Mouse (Mus musculus): ENCODE measurements around the gene Nudt13.
"Not testable (repeated sequence)": the region's sequence is repeated elsewhere in the genome, so short reads cannot be mapped to it uniquely, and the experiment has no call there.

Nudt13 gene

GRCm38 (mm10) chr14:20294117-20294892 lies at the start of gene Nudt13:
Gene Nudt13 (plus strand): TSS chr14:20294697.
- DNase-seq (ENCODE audit: low spot score in 2 of 2) = peak; percentile 73 to 76

- no peak for DNase-seq (ENCODE audit: low spot score in 2 of 2)
Measured at GRCm38 (mm10) chr14:20245318-20245717, 49.2 kb upstream of the Nudt13 start.

GRCm38 (mm10) chr14:20245861-20246260 lies 48.6 kb upstream of the Nudt13 start:
- DNase-seq (ENCODE audit: low spot score in 2 of 2) = no peak

GRCm38 (mm10) chr14:20246811-20247266 lies 47.7 kb upstream of the Nudt13 start:
- DNase-seq (ENCODE audit: low spot score in 2 of 2) = no peak

DNA sequence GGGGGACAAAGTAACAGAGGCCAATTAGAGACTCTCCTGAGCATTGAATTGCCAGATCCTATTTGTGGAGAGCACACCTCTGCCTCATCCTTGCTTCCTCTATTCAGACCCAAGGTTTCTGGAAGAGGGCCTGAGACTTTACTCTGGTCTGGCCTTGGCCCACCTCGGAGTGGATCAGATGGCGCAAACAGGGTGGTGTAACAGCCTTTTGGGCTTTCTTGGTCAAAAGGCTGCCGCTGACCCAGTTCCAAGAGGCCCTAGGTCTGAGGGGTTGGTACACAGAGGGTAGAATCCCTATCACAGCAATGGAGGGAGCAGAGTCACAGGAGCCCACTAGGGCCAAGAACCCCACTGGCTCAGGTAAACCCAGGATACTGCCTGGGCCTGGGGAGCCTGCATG lies 46.5 kb upstream of the Nudt13 start:
- DNase-seq (ENCODE audit: low spot score in 2 of 2) = no peak

GRCm38 (mm10) chr14:20250237-20251171 lies 44.0 kb upstream of the Nudt13 start:
- peak in 1 of 2 experiments; percentile 35 for DNase-seq (ENCODE audit: low spot score in 2 of 2)

- peak; percentile 45 to 80 for DNase-seq (ENCODE audit: low spot score in 2 of 2)
Measured at GRCm38 (mm10) chr14:20258185-20259113, 36.0 kb upstream of the Nudt13 start.

GRCm38 (mm10) chr14:20262346-20262745 lies 32.2 kb upstream of the Nudt13 start:
- no peak for DNase-seq (ENCODE audit: low spot score in 2 of 2)

GRCm38 (mm10) chr14:20268421-20268820 lies 26.1 kb upstream of the Nudt13 start:
- no peak for DNase-seq (ENCODE audit: low spot score in 2 of 2)

DNA sequence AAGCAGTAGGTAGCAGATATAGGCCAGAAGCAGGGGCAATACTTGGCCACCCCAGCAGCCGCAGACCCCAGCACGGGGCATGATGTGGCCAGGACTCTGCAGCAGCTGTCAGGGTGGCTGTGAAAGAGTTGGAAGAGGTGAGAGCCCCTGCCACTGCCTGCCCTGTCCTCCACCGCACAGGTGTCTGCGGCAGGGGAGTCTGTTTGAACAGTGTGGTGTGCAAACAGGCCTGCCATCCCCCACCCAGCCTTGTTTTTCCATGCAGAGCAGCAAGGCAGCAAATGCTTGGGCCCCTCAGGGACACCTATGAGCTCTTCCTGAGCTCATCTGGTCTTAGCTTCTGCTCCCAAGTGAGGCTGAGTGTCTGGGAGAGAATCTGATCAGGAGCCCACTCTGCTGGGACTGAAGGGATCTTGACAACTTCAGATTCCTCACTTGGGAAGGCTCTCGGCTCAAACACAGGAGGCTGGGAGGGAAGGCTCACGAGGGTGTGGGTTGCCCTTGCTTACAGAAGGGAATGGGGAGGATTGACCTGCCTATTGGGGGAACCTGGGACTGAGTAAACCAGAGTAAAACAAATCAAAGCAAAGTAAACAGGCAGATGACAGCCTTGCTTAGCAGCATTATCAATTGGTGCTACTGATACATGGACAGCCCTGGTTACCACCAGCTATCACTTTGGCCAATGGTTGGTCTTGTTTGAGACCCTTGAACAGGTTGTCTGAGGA lies 25.3 kb upstream of the Nudt13 start, which contains the start of gene Kcnk16:
Kcnk16 (minus strand) TSS at position 118 of the 728 bp plus-strand sequence.
- no peak for DNase-seq (ENCODE audit: low spot score in 2 of 2)

DNA sequence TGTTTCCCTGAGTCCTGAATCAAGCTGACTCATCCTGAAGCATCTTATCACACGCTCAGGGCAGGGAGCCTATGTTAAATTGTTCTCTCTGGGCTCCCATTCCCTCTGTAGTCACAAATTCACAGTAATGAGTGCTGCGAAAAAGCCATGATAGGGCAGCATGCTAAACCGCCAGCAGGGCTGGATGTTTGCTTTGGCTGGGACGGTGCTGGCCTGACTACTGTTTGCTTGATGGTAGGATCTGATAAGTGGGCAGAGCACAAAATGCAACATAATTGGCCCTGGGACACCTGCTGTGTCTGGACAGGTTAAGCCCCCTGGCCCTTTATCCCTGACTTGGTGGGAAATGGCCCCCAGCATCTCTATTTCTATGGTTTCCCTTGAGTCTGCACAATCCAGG lies 3.1 kb upstream of the Nudt13 start:
- DNase-seq (ENCODE audit: low spot score in 2 of 2) = no peak

DNA sequence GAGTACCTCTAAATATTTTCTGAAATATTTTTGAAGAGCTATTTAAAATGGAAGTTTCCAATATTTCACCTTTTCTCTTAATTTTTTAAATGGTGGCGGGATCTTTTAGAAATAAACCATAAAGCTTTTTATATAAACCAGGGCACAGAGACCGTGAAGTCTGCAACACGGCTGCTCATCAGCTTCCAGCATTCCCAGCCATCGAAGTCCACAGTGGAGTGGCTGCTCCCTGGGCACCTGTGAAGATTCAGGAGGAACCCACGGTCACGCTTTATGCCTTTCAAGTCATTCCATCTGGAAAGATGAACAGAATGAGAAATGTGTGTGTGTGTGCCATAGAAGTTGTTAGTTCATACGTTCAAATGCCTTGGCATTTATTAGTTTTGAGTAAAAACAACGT lies 450 bp downstream of the Nudt13 start:
- DNase-seq (ENCODE audit: low spot score in 2 of 2) = no peak

DNA sequence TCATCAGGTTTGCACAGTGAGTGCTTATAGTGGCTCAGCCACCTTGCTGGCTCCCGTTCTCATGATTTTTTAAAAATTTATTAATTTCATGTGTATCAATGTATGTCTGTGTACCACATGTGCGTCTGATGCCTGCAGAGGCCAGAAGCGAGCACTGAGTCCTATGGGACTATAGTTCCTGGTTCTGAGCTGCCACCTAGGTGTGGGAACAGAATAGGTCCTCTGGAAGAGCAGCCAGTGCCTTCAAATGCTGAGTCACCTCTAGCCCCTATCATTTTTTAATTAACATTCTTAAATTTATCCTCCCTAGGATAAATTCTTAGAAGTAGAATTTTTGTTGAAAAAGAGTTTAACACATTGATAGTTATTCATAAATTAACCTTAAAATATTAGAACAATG lies 3.1 kb downstream of the Nudt13 start:
- no peak for DNase-seq (ENCODE audit: low spot score in 2 of 2)

GRCm38 (mm10) chr14:20298131-20298530 lies 3.6 kb downstream of the Nudt13 start:
- no peak for DNase-seq (ENCODE audit: low spot score in 2 of 2)

DNA sequence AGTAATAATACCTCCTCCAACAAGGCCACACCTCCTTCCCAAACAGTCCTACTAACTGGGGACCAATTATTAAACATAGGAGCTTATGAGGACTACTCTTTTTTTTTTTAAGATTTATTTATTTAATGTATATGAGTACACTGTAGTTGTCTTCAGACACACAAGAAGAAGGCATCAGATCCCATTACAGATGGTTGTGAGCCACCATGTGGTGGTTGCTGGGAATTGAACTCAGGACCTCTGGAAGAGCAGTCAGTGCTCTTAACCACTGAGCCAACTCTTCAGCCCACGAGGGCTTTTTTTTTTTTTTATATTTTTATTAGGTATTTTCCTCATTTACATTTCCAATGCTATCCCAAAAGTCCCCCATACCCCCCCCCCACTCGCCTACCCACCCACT lies 10.6 kb downstream of the Nudt13 start:
- DNase-seq (ENCODE audit: low spot score in 2 of 2) = not testable (repeated sequence)

DNA sequence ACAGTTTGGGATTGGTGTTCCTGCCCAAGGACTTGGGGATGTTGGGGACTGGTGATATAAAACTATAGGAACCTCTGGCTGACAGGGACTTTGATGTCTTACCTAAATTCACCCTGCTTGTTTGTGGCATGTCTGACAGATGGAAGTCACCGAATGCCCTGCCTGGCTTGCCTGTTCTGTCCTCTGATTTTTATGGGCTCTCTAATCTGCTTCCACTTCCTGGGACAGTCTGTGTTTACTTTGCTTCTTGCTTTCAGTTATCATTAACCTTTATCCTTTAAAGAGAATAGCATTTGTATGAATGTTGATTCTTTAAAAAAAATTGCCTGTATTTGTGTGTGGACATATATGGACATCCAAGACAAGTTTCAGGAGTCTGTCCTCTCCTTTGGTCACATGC lies 20.6 kb downstream of the Nudt13 start:
- DNase-seq (ENCODE audit: low spot score in 2 of 2) = no peak

- DNase-seq (ENCODE audit: low spot score in 2 of 2) = peak in 1 of 2 experiments; percentile 44
Measured at GRCm38 (mm10) chr14:20319420-20319819, 24.9 kb downstream of the Nudt13 start.

- DNase-seq (ENCODE audit: low spot score in 2 of 2) = no peak
Measured at GRCm38 (mm10) chr14:20324196-20324595, 29.7 kb downstream of the Nudt13 start.

DNA sequence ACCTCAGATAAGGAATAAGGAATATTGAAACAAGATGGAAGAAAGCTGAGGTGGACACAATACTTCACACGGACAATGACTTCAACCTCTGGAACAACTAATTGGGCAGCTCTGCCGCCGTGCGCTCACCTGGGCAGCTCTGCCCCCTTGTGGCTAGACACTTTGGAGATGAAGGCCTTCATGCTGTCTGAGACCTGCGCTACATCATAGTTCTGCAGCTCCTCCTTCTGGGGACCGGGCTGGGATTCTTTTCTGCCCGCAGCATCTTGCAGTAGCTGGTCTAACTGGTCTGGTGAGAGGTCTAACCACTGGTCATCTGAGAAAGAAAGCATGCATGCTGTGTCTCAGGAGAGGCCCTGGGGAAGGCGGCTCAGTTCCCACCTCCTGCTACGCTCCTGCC lies 34.0 kb downstream of the Nudt13 start:
- DNase-seq (ENCODE audit: low spot score in 2 of 2) = no peak

DNA sequence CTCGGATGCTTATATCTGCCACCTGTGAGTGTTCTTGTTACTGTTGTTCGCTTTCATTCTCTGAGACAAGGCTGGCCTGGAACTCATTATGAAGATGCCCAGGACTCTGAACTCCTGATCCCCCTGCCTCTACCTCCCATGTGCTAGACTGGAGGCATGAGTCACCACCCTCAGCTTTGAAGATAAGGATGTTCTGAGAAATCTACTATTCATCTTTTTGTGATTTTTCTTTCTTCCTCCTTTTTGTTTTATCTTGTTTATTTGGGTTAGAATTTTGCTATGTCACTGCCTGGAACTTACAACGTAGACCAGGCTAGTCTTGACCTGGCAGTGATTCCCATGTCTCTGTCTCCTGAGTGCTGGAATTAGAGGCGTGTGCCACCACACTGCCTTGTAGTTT lies 36.8 kb downstream of the Nudt13 start:
- no peak for DNase-seq (ENCODE audit: low spot score in 2 of 2)

- DNase-seq (ENCODE audit: low spot score in 2 of 2) = no peak
Measured at GRCm38 (mm10) chr14:20339415-20339814, 44.9 kb downstream of the Nudt13 start.
